Mouse (Mus musculus) intestine, embryonic 16.5 days (tissue): ENCODE measurements around the gene Gm28053. TPM values are rescaled to one million over a fixed set of nuclear protein-coding genes. Genes with fewer than 3 reads are reported as not detected.
A peak's percentile ranks its signal among the peaks of the same experiment; 100 is the strongest.

ENCODE experiments used
- ATAC-seq: fragments of 200-750 bp; cut with Nextera tagmentation; 2 replicates; pipeline ENCODE4 v1.8.0; 2017; ENCODE audit warnings: moderate TSS enrichment, moderate library complexity
- H3K27ac ChIP-seq: fragments of 300-500 bp; sonication (generic); 2 replicates; pipeline ENCODE4 v1.5.1; 2014; ENCODE audit warnings: mild to moderate bottlenecking, low read length
- H3K27me3 ChIP-seq: fragments of 300-500 bp; sonication (generic); replicated peaks from 2 replicates; pipeline ENCODE4 v1.6.1; 2014; ENCODE audit warnings: low read length, control low read depth, mixed read lengths; ENCODE audit not compliant: control insufficient read depth, insufficient read depth
- H3K36me3 ChIP-seq: fragments of 300-500 bp; sonication (generic); 2 replicates; pipeline ENCODE4 v1.6.1; 2014; ENCODE audit warnings: low read length, control low read depth; ENCODE audit not compliant: control insufficient read depth, insufficient read depth
- H3K4me1 ChIP-seq: fragments of 300-500 bp; sonication (generic); 2 replicates; pipeline ENCODE4 v1.6.1; 2014; ENCODE audit warnings: low read length, control low read depth, mixed read lengths; ENCODE audit not compliant: control insufficient read depth, insufficient read depth
- H3K4me2 ChIP-seq: fragments of 300-500 bp; sonication (generic); 2 replicates; pipeline ENCODE4 v1.6.1; 2014; ENCODE audit warnings: low read depth, low read length, control low read depth
- H3K4me3 ChIP-seq: fragments of 300-500 bp; sonication (generic); 2 replicates; pipeline ENCODE4 v1.5.1; 2014; ENCODE audit warnings: mild to moderate bottlenecking, low read length
- H3K9ac ChIP-seq: fragments of 300-500 bp; sonication (generic); 2 replicates; pipeline ENCODE4 v1.6.1; 2014; ENCODE audit warnings: low read depth, low read length
- H3K9me3 ChIP-seq: fragments of 300-500 bp; sonication (generic); 2 replicates; pipeline ENCODE4 v1.6.1; 2016; ENCODE audit warnings: low read length, control low read depth; ENCODE audit not compliant: control insufficient read depth
- WGBS: fragments of 180-500 bp; shearing (Covaris S2); extraction: QIAGEN DNeasy Blood & Tissue Kit; methylation state at CpG from one replicate; pipeline ENCODE4 v1.1.7; 2014; 5-methylcytosine and 5-hydroxymethylcytosine counted together
- polyA plus RNA-seq: library from polyadenylated mRNA; unstranded; fragments of >200 nt; fragmentation: Nextera tagmentation; extraction: Ambion mirVana; gene quantifications from 2 replicates; pipeline ENCODE4 v1.2.1, GENCODE M21; 2015

Gm28053 gene
- polyA plus RNA-seq, 1 experiment from 2014 or later: 9.2 TPM

DNA sequence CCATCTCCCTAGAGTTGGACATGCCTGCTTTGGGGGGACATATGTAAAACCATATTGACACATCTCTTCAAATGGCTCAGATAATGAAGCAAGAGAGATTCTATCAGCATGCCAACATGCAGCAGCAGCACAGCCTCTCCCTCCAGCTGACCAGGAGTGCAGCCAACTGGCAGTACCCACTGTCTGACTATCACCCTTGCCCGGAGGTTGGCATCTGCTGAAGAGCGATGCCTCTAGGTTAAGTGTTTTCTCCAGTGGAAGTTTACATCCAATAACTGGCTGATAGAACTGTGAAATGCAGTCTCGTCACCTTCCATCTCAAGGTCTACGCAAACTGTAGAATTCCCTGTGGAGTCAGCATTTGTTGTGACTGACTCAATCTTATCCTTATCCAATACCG is 19.3 kb downstream of the Gm28053 start:
- H3K4me2 ChIP-seq: no peak overlapping the region
- no peak for ATAC-seq
- WGBS: 90% methylated on average over 5 of the region's 5 CpGs

DNA sequence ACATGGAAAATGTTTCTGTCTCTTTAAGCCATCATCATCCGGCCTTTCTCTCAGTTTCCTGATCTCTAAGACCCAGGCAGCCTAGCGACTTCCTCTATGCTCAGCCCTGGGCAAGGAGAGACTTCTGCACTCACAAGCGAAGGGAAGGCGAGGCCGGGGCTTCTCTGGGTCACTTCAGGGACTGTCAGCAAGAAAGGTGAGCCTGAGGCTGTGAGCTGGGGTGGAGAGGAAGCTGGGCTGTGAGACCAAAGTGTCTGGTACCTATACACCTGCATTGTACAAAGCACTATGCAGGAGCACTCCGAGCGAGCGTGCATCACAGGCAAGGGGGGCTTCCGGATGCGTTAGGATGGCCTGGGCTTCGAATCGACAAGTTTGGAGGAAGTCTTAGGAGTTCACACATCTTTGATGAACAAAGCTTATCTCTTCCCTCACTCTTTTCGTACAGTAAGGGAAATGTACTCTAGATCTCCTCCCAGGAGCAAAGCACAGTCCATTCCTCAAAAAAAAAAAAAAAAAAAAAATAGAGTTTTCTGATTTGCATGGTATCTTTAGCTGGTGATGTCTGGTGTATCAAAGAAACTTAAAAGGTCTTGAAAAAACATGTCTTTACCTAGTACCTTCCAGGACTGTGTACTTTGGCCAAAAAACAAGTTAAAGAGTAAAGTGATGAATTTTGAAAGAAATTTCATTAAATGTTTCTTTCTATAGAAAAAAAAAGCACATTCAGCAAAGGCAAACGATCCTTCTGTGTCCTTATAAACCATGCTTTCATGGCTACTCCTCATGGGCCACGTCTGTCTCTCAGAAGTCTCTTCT is 20.8 kb downstream of the Gm28053 start, which contains the start of gene Gimap1:
Gene Gimap1 (plus strand): TSS at position 94 of the 819 bp plus-strand sequence.
- peak within 1 kb of the TSS; percentile 54 for H3K9ac ChIP-seq
- peak within 1 kb of the TSS; percentile 42 for H3K4me3 ChIP-seq
- H3K4me2 ChIP-seq: peak within 1 kb of the TSS; percentile 65
- no peaks in the 10 kb centered on the region for H3K36me3 ChIP-seq
- 66% methylated on average over 15 of the region's 15 CpGs for WGBS
- peak within 1 kb of the TSS; percentile 60 for H3K27ac ChIP-seq
- peaks cover 5% of the 10 kb centered on the region for H3K4me1 ChIP-seq
- H3K9me3 ChIP-seq: no peaks in the 10 kb centered on the region
- ATAC-seq: no peak
- no peaks in the 10 kb centered on the region for H3K27me3 ChIP-seq

More for the DNA sequence above, 19.3 kb downstream of the Gm28053 start:
- Histone ChIP-seq H3K27ac (no peak overlapping the region), H3K9me3 (no peaks in the 10 kb centered on the region), H3K9ac (no peak overlapping the region), H3K4me1 (peaks cover 5% of the 10 kb centered on the region), H3K27me3 (no peaks in the 10 kb centered on the region), H3K4me3 (no peak overlapping the region), H3K36me3 (no peaks in the 10 kb centered on the region)

DNA sequence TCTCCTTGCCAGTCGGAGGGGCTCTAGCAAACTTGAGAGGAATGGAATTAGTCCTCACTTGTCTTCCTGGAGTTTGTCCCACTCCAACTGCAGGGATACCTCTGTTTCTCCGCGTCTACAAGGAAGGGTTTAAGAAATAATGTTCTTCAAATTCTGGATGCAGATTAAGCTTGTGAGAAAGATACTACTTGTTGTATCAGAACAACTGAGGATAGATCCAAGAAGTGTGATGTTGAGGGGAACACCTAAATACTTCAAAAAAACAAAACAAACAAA is 21.3 kb downstream of the Gm28053 start:
- H3K4me1 ChIP-seq: peaks cover 5% of the 10 kb centered on the region
- peak overlapping the region; percentile 7; the same call in 1 of the 2 replicates for H3K27ac ChIP-seq
- no peak for ATAC-seq
- H3K9me3 ChIP-seq: no peaks in the 10 kb centered on the region
- peak overlapping the region; percentile 65 for H3K4me2 ChIP-seq
- no peaks in the 10 kb centered on the region for H3K36me3 ChIP-seq
- peak overlapping the region; percentile 17; the same call in 1 of the 2 replicates for H3K9ac ChIP-seq
- H3K27me3 ChIP-seq: no peaks in the 10 kb centered on the region
- H3K4me3 ChIP-seq: peak overlapping the region; percentile 18; the same call in 1 of the 2 replicates
- 75% methylated on average over 3 of the region's 3 CpGs for WGBS

- Histone ChIP-seq H3K9ac (peak overlapping the region; percentile 15; the same call in 1 of the 2 replicates), H3K27ac (peak overlapping the region; percentile 88), H3K4me1 (peaks cover 5% of the 10 kb centered on the region), H3K4me2 (peak overlapping the region; percentile 65), H3K4me3 (peak overlapping the region; percentile 7), H3K36me3 (no peaks in the 10 kb centered on the region), H3K27me3 (no peaks in the 10 kb centered on the region), H3K9me3 (no peaks in the 10 kb centered on the region)
- no peak for ATAC-seq
- 55% methylated on average over 3 of the region's 3 CpGs for WGBS
These were observed 22.2 kb downstream of the Gm28053 start for GRCm38 (mm10) chr6:48740501-48741169.

GRCm38 (mm10) chr6:48741273-48741672 is 22.9 kb downstream of the Gm28053 start:
- Histone ChIP-seq H3K4me3 (peak overlapping the region; percentile 7; the same call in 1 of the 2 replicates), H3K4me2 (peak overlapping the region; percentile 65), H3K27ac (peak overlapping the region; percentile 88)

GRCm38 (mm10) chr6:48741711-48742206 is 23.4 kb downstream of the Gm28053 start:
- Histone ChIP-seq H3K4me2 (peak overlapping the region; percentile 65), H3K9ac (peak overlapping the region; percentile 54), H3K27ac (peak overlapping the region; percentile 88), H3K36me3 (no peaks in the 10 kb centered on the region), H3K4me3 (peak overlapping the region; percentile 54; the same call in 1 of the 2 replicates), H3K4me1 (peaks cover 7% of the 10 kb centered on the region), H3K27me3 (no peaks in the 10 kb centered on the region), H3K9me3 (no peaks in the 10 kb centered on the region)
- WGBS: 9% methylated on average over 9 of the region's 9 CpGs
- peak; percentile 60 for ATAC-seq

More at GRCm38 (mm10) chr6:48741273-48741672, 22.9 kb downstream of the Gm28053 start:
- ATAC-seq: peak; percentile 71
- WGBS: 22% methylated on average over 3 of the region's 3 CpGs
- H3K9ac ChIP-seq: peak overlapping the region; percentile 15; the same call in 1 of the 2 replicates
- H3K27me3 ChIP-seq: no peaks in the 10 kb centered on the region
- no peaks in the 10 kb centered on the region for H3K36me3 ChIP-seq
- peaks cover 5% of the 10 kb centered on the region for H3K4me1 ChIP-seq
- H3K9me3 ChIP-seq: no peaks in the 10 kb centered on the region

DNA sequence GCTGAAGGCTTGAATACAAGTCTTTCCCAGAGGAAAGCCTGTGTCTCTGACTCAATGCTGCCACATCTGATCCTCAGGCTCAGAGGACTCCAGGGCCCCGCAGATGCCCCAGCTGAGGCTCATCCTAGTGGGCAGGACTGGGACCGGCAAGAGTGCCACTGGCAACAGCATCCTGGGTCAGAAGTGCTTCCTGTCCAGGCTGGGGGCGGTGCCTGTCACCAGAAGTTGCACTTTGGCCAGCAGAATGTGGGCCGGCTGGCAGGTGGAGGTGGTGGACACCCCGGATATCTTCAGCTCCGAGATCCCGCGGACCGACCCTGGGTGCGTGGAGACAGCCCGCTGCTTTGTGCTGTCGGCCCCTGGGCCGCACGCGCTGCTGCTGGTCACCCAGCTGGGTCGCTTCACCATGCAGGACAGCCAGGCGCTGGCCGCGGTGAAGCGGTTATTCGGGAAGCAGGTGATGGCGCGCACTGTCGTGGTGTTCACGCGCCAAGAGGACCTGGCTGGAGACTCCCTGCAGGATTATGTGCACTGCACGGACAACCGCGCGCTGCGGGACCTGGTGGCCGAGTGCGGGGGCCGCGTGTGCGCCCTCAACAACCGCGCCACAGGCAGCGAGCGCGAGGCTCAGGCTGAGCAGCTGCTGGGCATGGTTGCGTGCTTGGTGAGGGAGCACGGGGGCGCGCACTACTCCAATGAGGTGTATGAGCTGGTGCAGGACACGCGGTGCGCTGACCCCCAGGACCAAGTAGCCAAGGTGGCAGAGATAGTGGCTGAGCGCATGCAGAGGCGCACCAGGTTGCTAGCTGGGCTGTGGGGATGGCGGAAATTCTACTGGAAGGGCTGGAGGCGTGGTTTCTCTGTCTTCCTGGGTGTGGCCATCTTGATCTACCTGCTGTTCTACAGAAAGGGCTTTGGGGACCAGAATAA is 24.3 kb downstream of the Gm28053 start:
- 5% methylated on average over 52 of the region's 52 CpGs for WGBS
- peak; percentile 74 for ATAC-seq
- no peaks in the 10 kb centered on the region for H3K36me3 ChIP-seq
- no peaks in the 10 kb centered on the region for H3K9me3 ChIP-seq
- H3K27ac ChIP-seq: peak overlapping the region; percentile 88
- peak overlapping the region; percentile 74 for H3K9ac ChIP-seq
- peak overlapping the region; percentile 65 for H3K4me2 ChIP-seq
- peak overlapping the region; percentile 54 for H3K4me3 ChIP-seq
- H3K4me1 ChIP-seq: peaks cover 15% of the 10 kb centered on the region
- H3K27me3 ChIP-seq: no peaks in the 10 kb centered on the region

DNA sequence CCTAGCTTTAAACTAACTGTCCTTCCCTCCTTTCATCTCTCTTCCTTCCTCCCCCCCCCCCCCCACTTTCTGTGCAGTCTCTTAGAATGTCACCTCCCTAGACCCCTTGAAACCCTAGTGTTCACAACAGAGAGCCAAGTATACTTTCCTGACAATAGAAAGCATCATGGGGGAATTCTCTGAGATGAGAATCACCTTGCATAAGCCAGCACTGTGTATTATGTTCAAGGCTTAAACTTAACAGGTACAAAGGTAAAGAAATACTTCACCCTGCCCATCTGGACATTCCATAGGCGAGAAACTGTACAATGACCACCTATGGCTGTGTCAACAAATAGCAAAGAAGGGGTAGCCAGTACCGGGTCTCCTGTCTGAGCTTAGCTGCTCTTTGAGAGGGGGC is 27.1 kb downstream of the Gm28053 start:
- Histone ChIP-seq H3K27me3 (no peaks in the 10 kb centered on the region), H3K9me3 (no peaks in the 10 kb centered on the region), H3K4me3 (no peak overlapping the region), H3K27ac (peak overlapping the region; percentile 35; the same call in 1 of the 2 replicates), H3K4me1 (peaks cover 15% of the 10 kb centered on the region), H3K36me3 (no peaks in the 10 kb centered on the region), H3K9ac (peak overlapping the region; percentile 3; the same call in 1 of the 2 replicates), H3K4me2 (no peak overlapping the region)
- ATAC-seq: no peak
- 67% methylated on average over 2 of the region's 2 CpGs for WGBS
